8 mouse cellular contexts compared by ENCODE assay signal in the genomic region with DNA sequence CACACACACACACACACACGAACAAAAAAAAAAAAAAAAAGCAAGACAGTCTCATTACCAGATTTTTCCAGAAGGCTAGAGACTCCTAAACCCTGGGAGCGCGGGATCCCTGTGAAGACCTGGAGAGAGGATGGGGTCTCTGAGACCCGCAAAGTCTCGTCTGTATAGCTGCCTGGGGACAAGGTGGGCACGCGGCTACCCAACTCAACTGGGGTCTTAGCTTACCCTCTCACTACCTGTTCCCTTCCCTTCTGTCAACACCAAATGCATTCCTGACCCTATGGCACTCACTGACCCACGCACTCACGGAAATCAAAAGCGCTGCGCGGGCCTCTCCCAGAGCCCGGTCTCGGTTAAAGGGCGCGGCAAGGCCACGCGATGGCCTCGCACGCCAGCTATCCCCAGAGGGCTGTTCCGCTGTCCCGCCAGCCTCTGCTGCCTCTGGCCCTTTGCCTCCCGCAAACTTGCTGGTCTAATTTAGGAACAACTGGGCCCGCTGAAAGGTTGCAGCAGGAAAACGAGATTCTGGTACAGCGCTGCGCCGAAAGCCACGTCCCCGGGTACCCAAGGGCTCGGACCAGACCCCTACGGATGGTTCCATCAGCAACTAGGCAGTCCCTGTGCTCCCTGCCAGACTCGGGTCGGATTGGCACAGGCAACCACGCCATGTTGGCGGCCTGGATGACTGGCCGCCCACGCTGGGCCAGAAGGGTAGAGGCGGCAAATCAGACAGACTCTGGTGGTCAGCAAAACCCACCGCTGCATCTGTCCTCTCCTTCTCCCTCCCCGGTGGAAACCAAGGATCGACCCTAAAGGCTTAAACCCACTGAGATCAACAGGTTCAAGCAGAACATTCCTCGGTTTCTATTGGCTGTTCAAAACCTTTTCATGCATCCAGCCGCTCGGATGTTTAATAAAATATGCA. TPM values are rescaled to one million over a fixed set of nuclear protein-coding genes. Genes with fewer than 3 reads are reported as not detected.
DNase-seq lines count a peak whose midpoint lies in the region; ATAC-seq lines count a peak whose summit lies in the region.

No protein-coding gene starts in this region.

- H3K9ac ChIP-seq in heart, embryonic 12.5 days, result no peak overlapping the region
- H3K9ac ChIP-seq in liver, embryonic 12.5 days, result no peak overlapping the region

- H3K4me2 ChIP-seq in heart, embryonic 12.5 days, result peak overlapping the region; percentile 58
- H3K4me2 ChIP-seq in liver, embryonic 12.5 days, result peak overlapping the region; percentile 25; the same call in 1 of the 2 replicates

- ATAC-seq in heart, embryonic 12.5 days (ENCODE audit: insufficient number of reproducible peaks, low FRiP score), result no peak
- ATAC-seq in liver, embryonic 12.5 days, result no peak

- peaks cover 22% of the 10 kb centered on the region for H3K4me1 ChIP-seq in heart, embryonic 12.5 days (replicated peaks)
- H3K4me1 ChIP-seq in liver, embryonic 12.5 days, result peaks cover 29% of the 10 kb centered on the region

- under 1% methylated on average over 45 of the region's 45 CpGs for WGBS in heart, embryonic 12.5 days
- 3% methylated on average over 44 of the region's 45 CpGs for WGBS in liver, embryonic 12.5 days (ENCODE audit: insufficient replicate concordance)

- peak overlapping the region; percentile 33 for H3K4me3 ChIP-seq in heart, embryonic 12.5 days
- peak overlapping the region; percentile 11; the same call in 1 of the 2 replicates for H3K4me3 ChIP-seq in liver, embryonic 12.5 days

- no peaks in the 10 kb centered on the region for H3K9me3 ChIP-seq in heart, embryonic 12.5 days (replicated peaks)
- H3K9me3 ChIP-seq in liver, embryonic 12.5 days (replicated peaks), result no peaks in the 10 kb centered on the region

- DNase-seq in kidney, adult 9 months, result peak; percentile 7
- no peak for DNase-seq in kidney, adult 8-10 months
- peak; percentile 16 for DNase-seq in embryo, embryonic 10 days (ENCODE audit: low spot score)
- DNase-seq in urinary bladder, postnatal 14 days (ENCODE audit: low spot score), result no peak
- DNase-seq in frontal cortex, adult 2 months (ENCODE audit: extremely low spot score in 1 of 2, low spot score in 1 of 2), result no peak
- DNase-seq in ovary, postnatal 14 days (ENCODE audit: low spot score), result no peak

- no peaks in the 10 kb centered on the region for H3K36me3 ChIP-seq in heart, embryonic 12.5 days
- no peaks in the 10 kb centered on the region for H3K36me3 ChIP-seq in liver, embryonic 12.5 days

- no peak overlapping the region for H3K27ac ChIP-seq in heart, embryonic 12.5 days (ENCODE audit: poor library complexity, severe bottlenecking)
- H3K27ac ChIP-seq in liver, embryonic 12.5 days, result no peak overlapping the region

- peaks cover 76% of the 10 kb centered on the region for H3K27me3 ChIP-seq in heart, embryonic 12.5 days (replicated peaks)
- H3K27me3 ChIP-seq in liver, embryonic 12.5 days (replicated peaks), result peaks cover 88% of the 10 kb centered on the region

RNA-seq across cellular contexts. Expression of gene Rsrc1, which starts 2.5 kb away (rescaled TPM):
- 26.3 and 29.4 TPM in 2 replicates for polyA plus RNA-seq in heart, embryonic 12.5 days (2016; fragmentation: Nextera tagmentation; extraction: Ambion mirVana)
- polyA plus RNA-seq in liver, embryonic 12.5 days (2016; fragmentation: Nextera tagmentation; extraction: Ambion mirVana), result 15.1 and 16.3 TPM in 2 replicates
- 22.2 and 24.0 TPM in 2 replicates for polyA plus RNA-seq in frontal cortex, adult 2 months (2012; rRNA removed)

RNA-seq across cellular contexts. Expression of gene Shox2, which starts 2.9 kb away (rescaled TPM):
- 5.1 and 6.3 TPM in 2 replicates for polyA plus RNA-seq in heart, embryonic 12.5 days (2016; fragmentation: Nextera tagmentation; extraction: Ambion mirVana)
- 0.17 and 0.24 TPM in 2 replicates for polyA plus RNA-seq in liver, embryonic 12.5 days (2016; fragmentation: Nextera tagmentation; extraction: Ambion mirVana)
- 0.06 TPM in 1 of 2 replicates, not detected in the other for polyA plus RNA-seq in frontal cortex, adult 2 months (2012; rRNA removed)

Comparison
In these comparisons a context has a peak if more than half of its experiments do, and no peak if none do; other contexts are left out.
1. DNase-seq: peak in kidney, adult 9 months (single experiment) and embryo, embryonic 10 days (single experiment); none in kidney, adult 8-10 months (0 of 2), urinary bladder, postnatal 14 days (single experiment), frontal cortex, adult 2 months (0 of 2) and ovary, postnatal 14 days (single experiment).